Mouse (Mus musculus) 416B (cell line): ENCODE data around the gene Thada.
A peak's percentile ranks its signal among the peaks of the same experiment; 100 is the strongest.

ENCODE experiments used
- DNase-seq: peaks from one replicate; pipeline ENCODE4 v3.0.0; 2011; ENCODE audit warnings: low read depth

Gene Thada

DNA sequence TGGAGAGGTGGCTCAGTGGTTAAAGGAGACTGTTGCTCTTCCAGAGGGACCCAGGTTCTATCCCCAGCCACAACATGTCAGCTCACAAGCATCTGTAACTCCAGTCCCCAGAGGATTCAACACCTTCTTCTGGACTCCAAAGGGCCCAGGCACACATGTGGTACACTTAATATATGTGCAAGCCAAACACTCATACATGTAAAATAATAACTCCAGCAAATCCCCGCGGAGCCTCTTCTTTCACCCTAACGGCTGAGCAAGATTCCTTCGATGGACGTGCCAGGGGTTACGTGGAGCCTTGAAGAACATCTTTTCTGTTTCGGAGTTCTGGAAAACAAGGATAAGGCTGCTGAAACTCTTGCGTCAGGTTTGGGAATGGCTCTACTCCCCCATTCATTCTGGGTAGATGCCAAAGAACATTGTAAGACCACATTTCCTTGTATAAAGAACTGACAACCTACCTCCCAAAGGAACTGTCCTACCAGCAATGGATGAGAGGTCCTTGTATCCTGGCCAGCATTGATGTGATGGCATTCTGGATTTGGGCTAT, 303.7 kb downstream of the Thada start:
- no peak for DNase-seq

DNA sequence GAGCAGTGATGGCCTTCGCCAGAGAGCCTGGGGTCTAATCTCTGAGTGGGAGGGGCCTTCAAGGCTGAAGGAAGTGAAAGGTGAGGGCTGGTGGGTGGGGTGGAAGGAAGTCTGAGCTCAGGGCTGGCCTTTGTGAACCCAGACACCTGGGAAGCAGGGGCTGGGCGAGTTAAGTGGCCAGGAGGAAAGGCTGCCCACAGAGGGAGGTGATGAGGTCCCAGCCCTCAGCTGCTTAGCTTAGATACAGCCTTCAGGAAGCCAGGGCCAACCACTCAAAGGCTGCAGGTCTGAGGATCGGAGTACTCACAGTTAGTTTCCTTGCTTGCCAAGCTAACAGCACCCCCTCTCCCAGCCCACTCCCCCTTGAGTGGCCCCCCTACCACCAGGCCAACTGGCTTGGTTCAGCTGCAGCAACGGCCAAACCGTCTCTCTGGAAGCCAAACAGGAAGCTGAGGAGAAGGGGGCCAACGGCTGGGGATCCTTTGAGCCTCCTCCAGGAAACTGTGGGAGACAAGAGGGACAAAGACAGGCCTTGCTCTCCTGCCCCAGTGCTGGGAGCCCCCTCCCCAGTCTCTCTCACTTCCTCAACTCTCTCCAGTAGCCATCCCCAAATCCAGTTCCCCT, 304.7 kb downstream of the Thada start:
- DNase-seq: peak; percentile 96

DNA sequence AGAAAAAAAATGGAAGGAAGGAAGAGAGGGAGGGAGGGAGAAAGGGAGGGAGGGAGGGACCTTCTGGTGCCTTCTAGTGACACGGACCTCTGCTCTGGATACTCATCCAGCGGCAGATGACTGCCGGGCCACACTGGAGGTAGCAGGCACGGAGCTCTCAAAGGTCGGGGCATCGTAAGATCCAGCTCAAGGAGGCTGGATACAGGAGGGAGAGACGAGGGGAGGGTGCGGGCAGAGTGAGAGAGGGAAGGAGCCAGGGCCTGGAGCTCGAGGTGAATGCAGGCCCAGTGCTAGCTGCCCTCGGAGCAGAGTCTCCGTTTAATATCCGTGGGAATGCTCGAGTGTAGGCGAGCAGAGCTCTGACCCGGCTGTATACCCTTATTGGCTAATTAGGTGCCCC, 307.1 kb downstream of the Thada start:
- DNase-seq: no peak

DNA sequence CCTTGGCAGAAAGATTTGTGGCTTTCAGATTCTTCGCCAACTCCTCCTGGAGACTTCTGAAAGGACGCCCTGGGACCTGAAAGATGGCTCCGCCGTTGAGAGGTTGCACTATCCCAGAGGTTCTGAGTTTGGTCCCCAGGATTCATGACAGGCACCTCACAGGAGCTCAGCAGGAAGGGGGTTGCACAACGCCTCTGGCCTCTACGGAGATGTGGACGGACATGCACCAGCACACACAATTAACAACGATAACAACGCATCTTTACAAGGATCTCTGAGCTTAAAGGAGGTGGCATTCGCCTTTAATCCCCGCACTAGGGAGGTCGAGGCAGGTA, 307.6 kb downstream of the Thada start:
- no peak for DNase-seq

DNA sequence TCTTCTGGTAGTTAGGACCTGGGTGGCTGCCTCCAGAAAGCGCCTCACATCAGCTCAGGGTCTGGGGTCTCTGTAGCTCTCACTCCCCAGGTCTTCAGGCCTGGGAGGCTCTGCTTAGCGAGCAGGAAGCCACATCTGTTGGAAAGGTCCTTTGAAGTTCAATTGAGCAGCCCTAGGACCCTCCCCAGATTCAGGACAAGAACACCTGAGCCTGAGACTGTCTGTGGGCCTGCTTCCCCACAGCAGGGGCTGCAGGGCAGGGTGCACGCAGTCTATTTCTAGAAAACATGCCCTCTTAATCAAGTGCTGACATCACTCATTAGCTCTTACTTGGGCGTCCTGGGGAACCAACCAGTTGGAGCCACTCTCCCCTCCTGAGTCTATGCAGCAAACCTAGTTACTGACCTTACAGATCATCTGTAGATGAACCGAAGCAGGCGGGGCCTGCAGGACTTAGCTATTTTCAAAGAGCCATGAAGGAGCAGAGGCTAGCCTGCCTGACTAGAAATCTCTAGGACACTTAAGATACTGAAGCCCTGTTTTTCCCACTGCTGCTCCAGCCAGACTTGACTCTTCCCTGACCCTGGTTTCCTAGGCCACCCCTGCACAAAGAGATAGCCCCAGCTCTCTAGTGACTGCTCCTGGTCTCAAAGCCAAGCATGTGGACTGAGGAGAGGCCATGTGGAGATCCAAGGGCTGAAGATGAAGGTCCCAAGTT, 308.1 kb downstream of the Thada start:
- DNase-seq: no peak

DNA sequence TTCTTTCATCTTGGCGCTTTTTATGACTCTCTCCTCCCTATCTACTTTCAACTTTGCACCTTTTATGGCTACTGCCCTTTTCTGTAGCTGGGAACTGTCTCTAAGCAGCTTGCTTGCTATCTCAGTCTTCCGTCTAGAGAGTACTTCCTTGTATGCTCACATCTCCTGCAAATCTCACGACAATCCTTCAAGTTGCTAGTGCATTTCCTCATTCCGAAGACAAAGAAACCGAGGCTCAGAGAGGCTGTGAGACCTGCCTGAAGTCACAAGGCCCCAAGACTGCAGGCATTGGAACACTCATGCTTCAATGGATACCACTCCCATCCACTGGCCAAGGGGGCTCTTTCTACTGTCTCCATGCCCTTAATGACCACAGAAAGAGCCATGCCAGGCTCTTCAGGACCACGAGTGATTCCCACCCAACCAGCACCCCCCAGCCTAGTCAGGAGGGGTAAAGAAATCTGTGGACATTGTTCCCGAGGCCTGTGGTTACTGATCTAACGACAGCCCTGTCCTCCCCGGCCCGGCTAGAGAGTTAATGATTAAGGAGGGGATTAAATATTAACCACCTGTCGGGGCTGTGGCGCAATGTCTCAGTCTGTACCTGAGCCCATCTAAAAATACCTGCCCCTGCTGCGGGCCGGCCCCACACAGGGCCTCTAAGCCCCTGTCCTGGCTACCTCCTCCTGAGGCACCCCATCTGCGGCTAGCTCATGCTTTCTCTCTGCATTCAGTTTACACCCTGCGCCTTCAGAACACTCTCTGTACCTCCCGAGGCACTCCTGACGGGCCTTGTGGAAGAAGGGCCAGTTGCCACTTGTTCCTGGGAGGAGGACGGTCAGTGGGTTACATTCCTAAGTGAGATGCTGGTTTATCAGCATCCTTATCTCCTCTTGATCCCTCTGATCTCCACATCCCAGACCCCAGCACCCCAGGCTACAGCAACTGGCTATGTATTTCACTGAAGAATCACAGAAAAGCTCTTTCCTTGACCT, 309.0 kb downstream of the Thada start:
- no peak for DNase-seq

DNA sequence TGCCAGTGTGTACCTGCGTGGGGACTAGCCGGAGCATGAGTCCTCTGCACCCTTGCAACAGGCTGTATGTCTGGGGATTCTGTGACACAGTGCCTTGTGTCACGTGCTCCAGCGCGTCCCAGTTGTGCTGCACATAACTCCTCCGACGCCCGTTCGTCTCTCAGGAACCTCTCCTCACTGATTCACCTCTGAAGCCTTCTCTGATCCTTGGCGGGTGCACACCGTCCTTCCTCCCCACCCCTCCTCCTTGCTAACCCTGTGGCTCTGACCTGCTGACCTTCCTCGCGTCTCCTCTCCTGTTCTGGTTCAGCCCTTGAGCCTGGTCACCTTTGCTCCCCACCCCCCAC, 309.8 kb downstream of the Thada start:
- no peak for DNase-seq

DNA sequence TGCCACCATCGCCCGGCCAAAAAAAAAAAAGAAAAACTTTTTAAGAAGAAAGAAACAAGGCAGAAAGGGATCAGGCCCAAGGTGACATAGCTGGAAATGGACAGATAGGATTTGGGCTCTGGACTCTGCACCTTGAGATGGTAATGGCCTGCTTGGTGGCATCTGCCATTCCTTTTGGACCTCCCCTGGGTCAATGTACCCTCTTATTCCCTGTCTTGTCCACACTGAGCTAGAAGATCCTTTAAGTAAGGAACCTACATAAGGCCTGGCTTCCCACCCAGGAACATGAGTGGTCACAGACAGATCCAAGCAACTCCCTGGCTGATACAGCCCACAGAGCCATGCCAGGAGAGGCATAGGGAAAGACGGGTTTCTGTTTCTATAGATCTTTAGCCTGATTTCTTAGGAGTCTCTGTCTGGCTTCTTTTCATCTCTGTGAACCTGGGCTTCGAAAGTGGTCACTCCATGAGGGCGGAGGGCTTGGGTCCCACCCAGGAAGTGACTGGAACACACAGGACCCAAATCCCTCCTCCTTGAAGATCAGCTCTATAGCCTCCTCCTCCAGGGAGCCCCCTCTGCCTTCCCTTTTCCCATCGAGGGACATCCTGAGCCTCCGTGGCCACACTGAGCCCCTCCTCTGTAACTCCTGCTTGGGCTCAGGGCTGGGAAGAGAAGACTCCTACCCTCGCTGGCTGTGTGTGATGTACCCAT, 310.3 kb downstream of the Thada start:
- no peak for DNase-seq

DNA sequence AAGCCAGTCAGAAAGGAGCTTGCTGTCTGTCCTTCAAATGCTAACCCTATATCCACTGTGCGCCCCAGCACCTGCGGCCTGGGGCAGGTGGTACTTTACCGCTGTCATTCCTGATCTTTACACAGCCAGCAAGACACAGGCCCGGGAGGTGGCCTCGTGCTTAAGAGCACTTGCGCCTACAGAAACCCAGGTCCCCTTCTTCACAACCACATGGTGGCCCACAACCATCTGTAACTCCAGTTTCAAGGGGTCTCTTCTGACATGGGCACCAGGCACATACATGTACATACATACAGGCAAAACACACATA, 311.0 kb downstream of the Thada start:
- DNase-seq: no peak

DNA sequence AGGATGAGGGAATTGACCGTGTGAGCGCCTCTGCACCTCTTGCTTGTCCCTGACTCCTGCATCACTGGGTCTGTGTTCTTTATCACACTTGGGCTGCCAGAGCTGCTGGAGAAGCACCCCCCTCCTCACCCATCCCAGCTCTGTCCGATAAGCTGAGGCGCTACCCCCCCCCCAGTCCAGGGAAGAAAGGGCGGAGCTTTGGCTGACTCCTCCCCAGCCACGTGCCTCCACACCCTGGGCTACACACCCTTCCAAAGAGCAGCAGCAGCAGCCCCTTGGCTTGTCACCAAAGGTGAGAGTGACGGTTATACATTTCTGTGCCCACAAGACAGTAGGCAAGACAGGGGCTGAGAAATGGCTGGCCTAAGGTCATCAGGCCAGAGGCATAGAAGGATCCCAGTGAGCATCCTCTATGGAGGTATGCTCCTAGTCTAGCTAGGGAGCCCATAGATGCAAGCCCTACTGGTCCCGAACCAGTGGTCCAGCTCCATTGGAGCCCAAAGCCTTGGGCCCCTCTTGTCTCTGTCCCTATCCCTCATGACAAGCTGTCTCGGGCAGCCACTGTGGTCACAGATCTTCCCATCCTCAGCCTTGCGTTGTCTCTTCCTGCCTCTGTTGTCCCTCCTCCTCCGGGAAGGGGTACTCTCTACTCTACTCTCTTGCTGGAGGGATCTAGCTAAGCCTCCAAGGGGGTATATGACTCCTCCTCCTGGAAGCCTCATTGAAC, 311.5 kb downstream of the Thada start:
- DNase-seq: no peak

DNA sequence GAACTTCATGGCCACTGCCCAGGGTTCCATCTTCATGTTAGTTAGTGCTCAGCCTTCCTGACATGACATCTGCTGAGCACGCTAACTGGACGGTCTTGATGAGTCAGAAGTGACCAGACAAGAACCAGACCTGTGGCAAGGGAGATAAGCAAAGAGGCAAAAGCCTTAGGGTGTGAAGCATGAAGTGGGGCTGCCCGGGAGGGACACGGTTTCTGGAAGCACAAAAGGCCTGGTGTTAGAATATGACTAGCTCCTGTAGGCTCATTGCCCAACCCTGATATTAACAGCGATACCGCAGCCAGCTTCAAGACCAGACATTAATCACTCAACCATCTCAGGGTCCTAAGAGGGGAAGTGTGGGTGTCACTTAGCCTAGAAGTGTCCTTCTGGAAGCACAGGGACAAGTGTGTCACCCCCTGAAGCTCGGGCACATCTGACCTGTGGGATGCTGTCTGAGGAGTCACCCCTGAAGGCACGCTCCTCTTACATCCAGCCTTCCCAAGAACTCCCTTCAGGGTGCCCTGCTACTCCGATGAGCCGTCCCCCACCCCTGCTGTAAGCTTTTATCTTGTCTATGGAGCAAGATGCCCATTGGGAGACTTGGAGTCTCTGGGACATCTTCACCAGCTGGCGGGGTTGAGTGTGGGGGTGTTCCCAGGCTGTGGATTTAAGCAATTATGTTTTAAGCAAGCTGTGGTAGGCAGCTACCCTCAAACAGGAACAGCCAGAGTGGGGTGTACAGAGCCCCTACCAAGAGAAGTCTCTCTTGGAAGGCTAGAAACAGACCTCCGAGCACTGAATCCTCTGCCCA, 312.8 kb downstream of the Thada start:
- DNase-seq: peak; percentile 90

DNA sequence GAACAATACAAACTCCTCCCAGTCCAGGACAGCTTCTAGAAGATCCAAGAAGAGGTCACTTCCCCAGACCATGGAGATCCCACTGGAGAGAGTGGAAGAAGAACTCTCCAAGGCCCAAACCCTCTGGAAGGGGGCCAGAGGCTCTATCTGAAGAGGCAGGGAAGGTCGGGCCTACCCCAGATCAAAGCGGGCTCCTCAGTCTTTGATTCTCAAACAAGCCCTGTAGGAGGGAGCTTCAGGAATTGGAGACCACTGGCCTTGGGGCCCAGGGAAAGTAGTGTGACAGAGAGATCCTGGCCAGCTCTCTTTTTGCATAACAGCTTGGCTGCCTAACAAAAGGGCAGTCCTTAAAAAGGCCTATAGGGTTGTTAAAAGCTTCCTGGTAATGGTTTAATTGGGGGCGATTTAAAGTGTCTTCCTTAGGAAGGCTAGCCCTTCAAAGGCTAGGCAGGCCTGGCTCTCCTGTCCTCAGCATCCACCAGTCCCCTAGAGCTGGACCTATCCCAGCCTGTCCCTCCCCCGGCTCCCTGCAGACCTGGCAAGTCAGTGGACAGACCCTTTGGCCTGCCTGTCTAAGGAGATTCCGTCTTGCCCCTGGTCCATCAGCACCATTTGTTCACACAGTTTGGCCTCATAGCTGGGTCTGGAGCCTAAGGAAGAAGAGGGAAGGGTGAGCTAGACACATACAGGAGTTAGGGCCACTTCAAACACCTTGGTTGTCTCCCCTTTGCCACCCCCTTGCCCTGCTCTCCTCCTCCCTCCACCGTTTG, 313.6 kb downstream of the Thada start:
- no peak for DNase-seq

DNA sequence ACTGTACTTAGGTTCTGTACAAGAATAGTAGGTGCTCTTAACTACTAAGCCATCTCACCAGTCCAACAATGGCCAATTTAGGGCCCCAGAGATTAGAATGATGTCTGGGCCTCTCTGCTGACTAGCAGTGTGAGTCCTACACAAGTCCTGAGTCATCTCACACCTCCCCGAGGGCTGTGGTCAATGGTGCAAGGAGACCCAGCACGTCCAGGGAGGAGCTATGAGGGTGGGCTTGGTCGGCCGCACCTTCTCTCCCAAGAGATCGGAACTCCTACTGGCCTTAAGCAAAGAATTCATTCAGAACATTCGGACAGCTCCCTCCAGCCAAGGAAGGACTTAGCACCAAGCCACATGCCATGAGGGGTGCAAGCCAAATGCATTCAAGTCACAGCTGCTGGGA, 314.7 kb downstream of the Thada start:
- peak; percentile 60 for DNase-seq

DNA sequence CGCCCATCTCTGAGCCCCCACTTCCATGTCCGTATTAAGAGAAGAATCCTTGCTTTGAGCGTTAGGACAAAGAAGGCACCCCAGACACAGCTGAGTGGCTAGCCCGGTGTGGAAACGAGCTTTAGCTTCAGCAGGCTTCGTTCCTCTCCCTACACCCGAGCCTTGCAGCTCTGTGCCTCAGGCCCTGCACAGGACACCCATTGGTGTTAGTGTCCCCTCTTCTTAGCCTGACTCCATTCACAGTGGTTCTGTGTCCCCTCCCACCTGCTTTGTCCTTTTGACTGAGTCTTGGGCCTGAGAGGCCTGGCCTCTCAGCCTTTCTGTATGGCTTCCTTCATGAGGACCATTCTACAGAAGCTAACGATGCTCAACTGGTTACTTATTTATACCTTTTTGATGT, 315.7 kb downstream of the Thada start:
- DNase-seq: no peak

DNA sequence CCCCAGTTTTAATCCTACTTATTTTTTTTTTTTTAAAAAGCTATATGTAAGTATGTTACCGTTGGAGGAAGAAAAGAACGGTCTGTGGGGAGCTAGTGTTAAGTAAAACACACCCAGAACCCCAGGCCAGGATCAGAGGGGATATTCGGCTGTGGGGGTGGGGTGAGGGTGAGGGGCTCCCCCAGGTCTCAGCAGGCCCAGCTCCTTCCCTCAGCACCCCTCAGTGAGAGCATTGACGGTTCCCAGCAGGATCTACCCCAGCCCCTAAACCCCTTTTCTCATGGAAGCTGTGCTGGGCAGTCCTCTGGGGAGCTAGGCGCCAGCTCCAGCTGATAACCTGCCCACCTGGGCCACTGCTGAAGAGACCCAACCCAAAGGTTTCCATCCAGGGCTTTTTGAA, 316.4 kb downstream of the Thada start:
- DNase-seq: no peak

DNA sequence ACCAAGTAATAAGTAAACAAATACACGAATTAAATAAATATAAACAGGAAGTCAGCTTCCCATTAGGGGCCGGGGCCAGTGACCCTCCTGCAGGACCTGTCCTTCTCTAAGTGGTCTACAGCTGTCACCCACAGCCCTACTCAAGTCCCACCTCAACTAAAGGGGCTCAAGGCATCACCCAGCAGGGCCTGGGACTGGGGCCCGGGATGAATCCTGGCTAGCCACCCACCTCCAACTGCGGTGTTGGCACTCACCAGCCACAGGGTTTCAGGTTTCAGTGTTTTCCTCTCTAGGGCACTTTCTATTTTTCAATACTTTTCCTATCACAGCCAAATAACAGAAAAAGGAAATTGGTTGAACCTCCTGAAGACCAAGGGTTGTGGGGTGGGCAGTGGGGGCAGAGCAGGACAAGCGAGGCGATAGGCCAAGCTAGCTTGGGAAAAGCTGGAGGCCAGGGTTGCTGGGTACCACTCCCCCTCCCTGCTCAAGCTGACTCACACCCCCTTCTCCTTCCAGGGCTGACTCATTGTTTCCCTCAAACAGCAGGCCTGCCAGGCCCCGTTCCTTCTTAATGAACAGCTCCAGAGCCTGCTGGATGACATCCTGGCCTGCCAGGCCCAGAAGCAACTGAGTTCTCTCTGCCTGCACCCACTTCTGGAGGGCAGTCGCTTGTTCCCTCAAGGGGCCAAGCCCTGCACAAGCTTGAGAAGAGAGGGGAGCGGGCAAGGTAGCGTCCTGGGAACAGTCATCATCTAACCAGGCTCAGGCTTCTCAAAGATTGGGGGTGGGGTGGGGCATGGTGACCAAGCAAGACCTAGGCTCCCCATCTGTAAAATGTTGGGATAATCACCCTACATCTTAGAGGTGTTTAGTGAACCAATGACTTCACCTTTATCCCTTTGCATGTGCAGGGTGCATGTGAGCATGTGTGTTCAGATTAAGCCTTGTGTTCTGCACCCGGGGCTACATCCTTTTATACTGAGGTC, 317.2 kb downstream of the Thada start:
- peak; percentile 94 for DNase-seq

DNA sequence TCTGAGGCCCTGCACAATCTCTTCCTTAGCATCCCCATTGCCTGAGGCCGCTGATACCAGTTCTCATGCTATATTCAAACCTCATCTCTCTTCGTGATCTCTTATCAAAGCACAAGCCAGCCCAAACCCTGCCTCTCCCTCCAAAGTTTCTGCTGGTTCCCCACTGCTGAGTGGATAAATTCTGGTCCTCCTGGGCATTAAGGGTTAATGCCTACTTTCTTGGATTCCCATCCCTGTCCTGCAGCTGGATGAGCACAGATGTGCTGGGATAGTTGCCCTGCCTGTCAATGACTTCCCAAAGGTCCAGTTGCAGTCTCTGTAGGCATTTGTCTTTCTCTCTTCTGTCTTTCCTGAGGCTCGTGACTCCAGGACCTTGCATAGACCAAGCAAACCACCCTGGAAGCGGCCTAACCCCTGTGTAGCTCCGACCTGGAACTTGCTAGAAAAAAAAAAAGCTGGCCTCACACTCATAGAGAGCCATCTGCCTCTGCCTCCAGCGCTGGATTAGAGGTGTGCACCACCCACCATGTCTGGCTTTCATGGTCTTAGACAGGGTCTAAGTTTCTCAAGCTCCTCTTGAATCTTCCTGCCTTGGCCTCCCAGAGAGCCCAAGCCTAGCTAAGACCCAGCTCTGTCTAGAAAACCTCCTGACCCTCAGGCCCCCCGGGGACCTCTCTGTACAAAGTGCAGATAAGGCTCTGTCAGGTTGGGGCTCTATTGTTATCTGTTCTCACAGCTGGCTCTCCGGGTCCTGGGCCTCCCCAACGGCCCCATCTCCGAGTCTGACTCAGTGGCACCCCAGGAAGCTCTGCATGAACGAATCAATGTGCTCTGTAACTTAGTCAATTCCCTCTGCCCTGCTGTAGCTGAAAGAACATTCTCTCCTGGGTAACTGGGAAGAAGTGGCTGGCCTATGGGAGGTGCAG, 318.6 kb downstream of the Thada start:
- DNase-seq: peak; percentile 63
